Mouse (Mus musculus) erythroblast, embryonic 14.5 days (primary cell): Measurements from ENCODE around the gene Anln.

ENCODE experiments used
- GATA1 ChIP-seq: IDR thresholded peaks from 2 replicates; pipeline ENCODE4 v1.6.1; 2012; ENCODE audit warnings: low read length, inconsistent platforms, mixed read lengths
- TAL1 ChIP-seq: IDR thresholded peaks from 3 replicates; pipeline ENCODE4 v1.6.1; 2012; ENCODE audit warnings: low read length, inconsistent platforms, mixed read lengths

GRCm38 (mm10) chr9:22327099-22327474 is 61.9 kb downstream of the Anln start:
- TF ChIP-seq GATA1, result no peak
- TF ChIP-seq TAL1, result no peak
